Mouse (Mus musculus): ENCODE data around the gene Hpd. TPM values are rescaled to one million over a fixed set of nuclear protein-coding genes. Genes with fewer than 3 reads are reported as not detected.
"Not testable (repeated sequence)": the region's sequence is repeated elsewhere in the genome, so short reads cannot be mapped to it uniquely, and the experiment has no call there.

Gene Hpd
- polyA plus RNA-seq, 1 experiment from 2014 or later, result 0.29 TPM

- H3K4me2 ChIP-seq (replicated peaks; ENCODE audit: low read depth, low read length); H3K27me3 ChIP-seq (ENCODE audit: insufficient read depth, low read length); H3K27ac ChIP-seq (ENCODE audit: low read length); H3K4me3 ChIP-seq (ENCODE audit: low read length); H3K9ac ChIP-seq (replicated peaks; ENCODE audit: low read length); H3K4me1 ChIP-seq (ENCODE audit: insufficient read depth, low read length); H3K36me3 ChIP-seq (ENCODE audit: insufficient read depth, low read length); H3K9me3 ChIP-seq (ENCODE audit: low read length); ATAC-seq (ENCODE audit: low FRiP score, low TSS enrichment): not testable (repeated sequence)
- WGBS, result 87% methylated on average over 2 of the region's 4 CpGs
Measured at GRCm38 (mm10) chr5:123202771-123203170, 20.2 kb upstream of the Hpd start.

- H3K36me3 ChIP-seq (ENCODE audit: insufficient read depth, low read length), result no peaks in the 10 kb centered on the region
- H3K9ac ChIP-seq (replicated peaks; ENCODE audit: low read length), result no peak overlapping the region
- 80% methylated on average over 5 of the region's 5 CpGs for whole genome bisulfite sequencing
- H3K4me3 ChIP-seq (ENCODE audit: low read length), result no peak overlapping the region
- no peak overlapping the region for H3K27ac ChIP-seq (ENCODE audit: low read length)
- no peaks in the 10 kb centered on the region for H3K27me3 ChIP-seq (ENCODE audit: insufficient read depth, low read length)
- H3K4me2 ChIP-seq (replicated peaks; ENCODE audit: low read depth, low read length), result no peak overlapping the region
- no peaks in the 10 kb centered on the region for H3K4me1 ChIP-seq (ENCODE audit: insufficient read depth, low read length)
- ATAC-seq (ENCODE audit: low FRiP score, low TSS enrichment), result no peak
- no peaks in the 10 kb centered on the region for H3K9me3 ChIP-seq (ENCODE audit: low read length)
Measured at GRCm38 (mm10) chr5:123201987-123202386, 19.5 kb upstream of the Hpd start.

DNA sequence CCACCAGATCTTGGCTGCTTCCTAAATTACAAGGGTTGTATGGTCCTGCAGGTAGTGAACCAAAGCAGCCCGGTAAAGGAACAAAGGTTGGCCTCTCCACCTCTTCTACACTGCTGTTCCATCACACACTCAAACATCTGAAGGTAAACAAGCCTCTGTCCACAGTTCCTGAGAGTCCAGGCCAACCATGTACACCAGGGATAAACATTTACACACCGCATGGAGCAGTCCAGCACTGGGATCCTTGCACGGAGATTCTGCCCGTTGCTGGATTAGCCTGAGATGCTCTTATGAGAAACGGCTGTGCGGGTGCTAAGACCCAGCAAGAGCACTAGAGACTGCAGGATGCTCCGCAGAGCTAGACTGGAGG is 19.0 kb upstream of the Hpd start:
- no peaks in the 10 kb centered on the region for H3K36me3 ChIP-seq (ENCODE audit: insufficient read depth, low read length)
- 79% methylated on average over 7 of the region's 7 CpGs for WGBS
- no peak overlapping the region for H3K27ac ChIP-seq (ENCODE audit: low read length)
- ATAC-seq (ENCODE audit: low FRiP score, low TSS enrichment), result no peak
- no peaks in the 10 kb centered on the region for H3K27me3 ChIP-seq (ENCODE audit: insufficient read depth, low read length)
- H3K9me3 ChIP-seq (ENCODE audit: low read length), result no peaks in the 10 kb centered on the region
- H3K4me1 ChIP-seq (ENCODE audit: insufficient read depth, low read length), result no peaks in the 10 kb centered on the region
- no peak overlapping the region for H3K4me3 ChIP-seq (ENCODE audit: low read length)
- H3K9ac ChIP-seq (replicated peaks; ENCODE audit: low read length), result no peak overlapping the region
- H3K4me2 ChIP-seq (replicated peaks; ENCODE audit: low read depth, low read length), result no peak overlapping the region

DNA sequence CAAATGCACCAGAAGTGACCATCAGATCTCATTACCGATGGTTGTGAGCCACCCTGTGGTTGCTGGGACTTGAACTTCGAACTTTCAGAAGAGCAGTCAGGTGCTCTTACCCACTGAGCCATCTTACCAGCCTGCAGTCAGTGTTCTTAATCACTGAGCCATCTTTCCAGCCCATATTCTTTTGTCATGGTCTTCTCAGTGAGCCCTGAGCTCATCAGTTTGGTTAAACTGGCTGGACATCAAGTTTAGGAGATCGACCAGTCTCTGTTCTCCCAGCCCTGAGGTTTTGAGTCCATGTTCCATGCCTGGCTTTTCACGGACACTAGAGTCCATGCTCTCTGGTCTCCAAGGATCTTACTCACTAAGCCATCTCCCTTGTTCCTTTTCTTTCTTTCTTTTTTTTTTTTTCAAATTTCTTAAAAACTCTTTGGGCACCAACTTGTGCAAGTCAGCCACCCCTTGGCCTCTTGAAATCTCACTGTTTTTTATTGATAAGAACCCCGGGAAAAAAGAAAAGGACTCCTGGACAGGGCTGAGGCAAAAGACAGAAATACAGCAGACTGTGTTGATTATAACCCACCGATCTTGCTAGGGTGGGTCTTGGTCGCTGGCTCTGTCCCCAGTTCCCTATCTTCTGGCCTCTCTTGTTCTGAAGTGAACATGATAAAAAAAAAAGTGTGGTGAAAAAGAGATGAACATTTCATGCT is 18.4 kb upstream of the Hpd start:
- ATAC-seq (ENCODE audit: low FRiP score, low TSS enrichment); H3K36me3 ChIP-seq (ENCODE audit: insufficient read depth, low read length); H3K9me3 ChIP-seq (ENCODE audit: low read length); H3K4me1 ChIP-seq (ENCODE audit: insufficient read depth, low read length); H3K4me2 ChIP-seq (replicated peaks; ENCODE audit: low read depth, low read length); H3K9ac ChIP-seq (replicated peaks; ENCODE audit: low read length); H3K4me3 ChIP-seq (ENCODE audit: low read length); H3K27ac ChIP-seq (ENCODE audit: low read length); H3K27me3 ChIP-seq (ENCODE audit: insufficient read depth, low read length): not testable (repeated sequence)
- 91% methylated on average over 4 of the region's 7 CpGs for WGBS

GRCm38 (mm10) chr5:123198523-123198922 is 16.0 kb upstream of the Hpd start:
- no peak overlapping the region for H3K27ac ChIP-seq (ENCODE audit: low read length)
- H3K9me3 ChIP-seq (ENCODE audit: low read length), result no peaks in the 10 kb centered on the region
- no peaks in the 10 kb centered on the region for H3K4me1 ChIP-seq (ENCODE audit: insufficient read depth, low read length)
- no peaks in the 10 kb centered on the region for H3K27me3 ChIP-seq (ENCODE audit: insufficient read depth, low read length)
- no peak for ATAC-seq (ENCODE audit: low FRiP score, low TSS enrichment)
- no peak overlapping the region for H3K9ac ChIP-seq (replicated peaks; ENCODE audit: low read length)
- no peak overlapping the region for H3K4me3 ChIP-seq (ENCODE audit: low read length)
- H3K4me2 ChIP-seq (replicated peaks; ENCODE audit: low read depth, low read length), result no peak overlapping the region
- 91% methylated on average over 4 of the region's 4 CpGs for WGBS
- no peaks in the 10 kb centered on the region for H3K36me3 ChIP-seq (ENCODE audit: insufficient read depth, low read length)

DNA sequence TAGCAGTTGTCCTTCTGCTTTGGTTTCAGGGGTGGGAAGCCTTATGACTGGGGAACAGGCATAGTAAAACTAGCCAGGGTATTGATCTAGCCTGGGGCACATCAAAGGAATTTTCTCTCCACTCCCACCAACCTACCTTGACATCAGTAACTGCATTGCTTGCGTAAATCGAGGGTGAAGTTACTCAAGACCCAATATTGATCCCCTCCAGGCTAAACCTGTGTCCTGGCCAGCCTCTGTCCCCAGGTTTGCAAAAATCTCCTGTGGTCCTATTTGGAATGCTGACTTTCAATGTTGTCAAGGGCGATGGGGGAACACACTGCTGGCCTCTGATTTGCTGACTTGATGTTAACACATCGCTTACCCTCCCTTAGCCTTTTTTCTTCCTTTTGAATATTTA is 14.2 kb upstream of the Hpd start:
- H3K9me3 ChIP-seq (ENCODE audit: low read length), result no peaks in the 10 kb centered on the region
- no peak for ATAC-seq (ENCODE audit: low FRiP score, low TSS enrichment)
- H3K4me3 ChIP-seq (ENCODE audit: low read length), result no peak overlapping the region
- no peaks in the 10 kb centered on the region for H3K36me3 ChIP-seq (ENCODE audit: insufficient read depth, low read length)
- no peak overlapping the region for H3K4me2 ChIP-seq (replicated peaks; ENCODE audit: low read depth, low read length)
- 82% methylated on average over 4 of the region's 4 CpGs for WGBS
- no peak overlapping the region for H3K27ac ChIP-seq (ENCODE audit: low read length)
- no peaks in the 10 kb centered on the region for H3K27me3 ChIP-seq (ENCODE audit: insufficient read depth, low read length)
- no peaks in the 10 kb centered on the region for H3K4me1 ChIP-seq (ENCODE audit: insufficient read depth, low read length)
- H3K9ac ChIP-seq (replicated peaks; ENCODE audit: low read length), result no peak overlapping the region

DNA sequence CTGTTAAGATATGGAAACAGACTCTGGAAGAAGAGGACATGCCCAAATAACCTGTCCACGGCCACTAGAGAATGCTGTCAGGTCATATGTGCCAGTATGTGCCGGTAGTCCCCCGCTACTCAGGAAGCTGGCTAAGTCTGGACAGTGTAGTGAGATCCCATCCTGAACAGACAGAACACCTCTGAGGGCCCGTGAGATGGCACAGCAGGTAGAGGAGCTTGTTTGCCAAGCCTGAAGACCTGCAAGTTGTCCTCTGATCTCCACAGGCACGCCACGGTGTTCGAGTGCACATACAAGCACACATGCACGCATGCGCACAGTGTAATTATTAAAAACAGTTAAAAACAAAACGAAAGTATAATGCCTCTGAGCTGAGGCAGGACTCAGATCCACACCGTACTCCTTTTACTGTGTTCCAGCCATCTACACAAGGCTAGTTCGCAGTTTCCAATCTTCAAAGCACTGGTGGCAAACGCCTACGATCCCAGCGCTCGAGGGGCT is 13.0 kb upstream of the Hpd start:
- no peaks in the 10 kb centered on the region for H3K9me3 ChIP-seq (ENCODE audit: low read length)
- H3K9ac ChIP-seq (replicated peaks; ENCODE audit: low read length), result no peak overlapping the region
- H3K4me2 ChIP-seq (replicated peaks; ENCODE audit: low read depth, low read length), result no peak overlapping the region
- H3K4me1 ChIP-seq (ENCODE audit: insufficient read depth, low read length), result no peaks in the 10 kb centered on the region
- WGBS, result 88% methylated on average over 16 of the region's 16 CpGs
- no peak for ATAC-seq (ENCODE audit: low FRiP score, low TSS enrichment)
- H3K36me3 ChIP-seq (ENCODE audit: insufficient read depth, low read length), result no peaks in the 10 kb centered on the region
- no peaks in the 10 kb centered on the region for H3K27me3 ChIP-seq (ENCODE audit: insufficient read depth, low read length)
- H3K27ac ChIP-seq (ENCODE audit: low read length), result no peak overlapping the region
- no peak overlapping the region for H3K4me3 ChIP-seq (ENCODE audit: low read length)

- H3K27me3 ChIP-seq (ENCODE audit: insufficient read depth, low read length), result no peaks in the 10 kb centered on the region
- ATAC-seq (ENCODE audit: low FRiP score, low TSS enrichment), result no peak
- no peaks in the 10 kb centered on the region for H3K9me3 ChIP-seq (ENCODE audit: low read length)
- 86% methylated on average over 6 of the region's 6 CpGs for WGBS
- H3K4me3 ChIP-seq (ENCODE audit: low read length), result no peak overlapping the region
- H3K4me1 ChIP-seq (ENCODE audit: insufficient read depth, low read length), result no peaks in the 10 kb centered on the region
- no peak overlapping the region for H3K27ac ChIP-seq (ENCODE audit: low read length)
- H3K4me2 ChIP-seq (replicated peaks; ENCODE audit: low read depth, low read length), result no peak overlapping the region
- no peaks in the 10 kb centered on the region for H3K36me3 ChIP-seq (ENCODE audit: insufficient read depth, low read length)
- no peak overlapping the region for H3K9ac ChIP-seq (replicated peaks; ENCODE audit: low read length)
Measured at GRCm38 (mm10) chr5:123194856-123195255, 12.3 kb upstream of the Hpd start.

DNA sequence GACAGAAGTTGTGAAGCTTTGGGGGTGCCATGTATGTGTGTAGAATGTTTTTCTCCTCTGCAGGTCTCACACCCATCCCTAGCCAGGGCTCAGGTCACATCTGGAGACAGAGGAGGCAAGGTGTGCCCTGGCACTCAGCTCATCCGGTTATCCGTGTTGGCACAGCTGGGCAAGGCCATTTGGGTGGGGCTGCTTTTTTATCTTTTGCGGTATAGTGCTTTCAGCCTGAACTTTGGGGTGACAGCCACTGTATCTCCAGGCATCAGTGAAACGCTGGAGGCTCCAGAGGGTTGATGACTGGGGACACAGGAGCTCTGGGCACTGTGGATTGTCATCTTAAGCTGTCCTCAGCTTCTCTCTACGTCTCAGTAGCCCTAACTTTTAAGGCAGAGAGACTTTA is 10.9 kb upstream of the Hpd start:
- H3K27me3 ChIP-seq (ENCODE audit: insufficient read depth, low read length), result no peaks in the 10 kb centered on the region
- H3K9me3 ChIP-seq (ENCODE audit: low read length), result no peaks in the 10 kb centered on the region
- no peak for ATAC-seq (ENCODE audit: low FRiP score, low TSS enrichment)
- no peaks in the 10 kb centered on the region for H3K4me1 ChIP-seq (ENCODE audit: insufficient read depth, low read length)
- H3K4me2 ChIP-seq (replicated peaks; ENCODE audit: low read depth, low read length), result no peak overlapping the region
- no peak overlapping the region for H3K27ac ChIP-seq (ENCODE audit: low read length)
- WGBS, result 87% methylated on average over 5 of the region's 5 CpGs
- H3K9ac ChIP-seq (replicated peaks; ENCODE audit: low read length), result no peak overlapping the region
- no peak overlapping the region for H3K4me3 ChIP-seq (ENCODE audit: low read length)
- H3K36me3 ChIP-seq (ENCODE audit: insufficient read depth, low read length), result no peaks in the 10 kb centered on the region

GRCm38 (mm10) chr5:123192606-123193150 is 10.2 kb upstream of the Hpd start:
- Histone ChIP-seq H3K27me3 (ENCODE audit: insufficient read depth, low read length) (no peaks in the 10 kb centered on the region), H3K36me3 (ENCODE audit: insufficient read depth, low read length) (no peaks in the 10 kb centered on the region), H3K9me3 (ENCODE audit: low read length) (no peaks in the 10 kb centered on the region), H3K4me1 (ENCODE audit: insufficient read depth, low read length) (no peaks in the 10 kb centered on the region), H3K4me3 (ENCODE audit: low read length) (no peak overlapping the region), H3K27ac (ENCODE audit: low read length) (no peak overlapping the region), H3K4me2 (replicated peaks; ENCODE audit: low read depth, low read length) (no peak overlapping the region), H3K9ac (replicated peaks; ENCODE audit: low read length) (no peak overlapping the region)
- WGBS, result 57% methylated on average over 9 of the region's 9 CpGs
- no peak for ATAC-seq (ENCODE audit: low FRiP score, low TSS enrichment)

Measured in kidney, embryonic 16.5 days (tissue).